Mouse (Mus musculus): Measurements from ENCODE around the gene Fcgr1.
"Not testable (repeated sequence)": the region's sequence is repeated elsewhere in the genome, so short reads cannot be mapped to it uniquely, and the experiment has no call there.

The Fcgr1 gene

GRCm38 (mm10) chr3:96273591-96274465 is 19.9 kb downstream of the Fcgr1 start:
- peak; percentile 61 for DNase-seq (ENCODE audit: low read depth, low spot score)

- peak; percentile 99 for DNase-seq (ENCODE audit: low read depth, low spot score)
Observed at GRCm38 (mm10) chr3:96269511-96270474, 24.0 kb downstream of the Fcgr1 start, which contains the start of gene Hist2h2bb. Hist2h2bb (plus strand) TSS chr3:96269752.

GRCm38 (mm10) chr3:96268776-96269378 is 24.9 kb downstream of the Fcgr1 start:
- DNase-seq (ENCODE audit: low read depth, low spot score), result not testable (repeated sequence)

- DNase-seq (ENCODE audit: low read depth, low spot score), result peak; percentile 94
Observed at GRCm38 (mm10) chr3:96268051-96268775, 25.6 kb downstream of the Fcgr1 start, which contains the start of gene Hist2h3b. Hist2h3b (plus strand) TSS chr3:96268654.

- DNase-seq (ENCODE audit: low read depth, low spot score), result no peak
Observed at GRCm38 (mm10) chr3:96267541-96267940, 26.2 kb downstream of the Fcgr1 start.

GRCm38 (mm10) chr3:96266132-96266710 is 27.5 kb downstream of the Fcgr1 start:
- no peak for DNase-seq (ENCODE audit: low read depth, low spot score)

- no peak for DNase-seq (ENCODE audit: low read depth, low spot score)
Observed at GRCm38 (mm10) chr3:96264404-96264949, 29.3 kb downstream of the Fcgr1 start.

GRCm38 (mm10) chr3:96263558-96264403 is 30.0 kb downstream of the Fcgr1 start:
- peak; percentile 55 for DNase-seq (ENCODE audit: low read depth, low spot score)

- DNase-seq (ENCODE audit: low read depth, low spot score), result peak; percentile 96
Observed at GRCm38 (mm10) chr3:96262979-96263550, 30.7 kb downstream of the Fcgr1 start, which contains the start of gene Hist2h4. Hist2h4 (minus strand) TSS chr3:96263311.

- peak; percentile 93 for DNase-seq (ENCODE audit: low read depth, low spot score)
Observed at GRCm38 (mm10) chr3:96262216-96262875, 31.4 kb downstream of the Fcgr1 start.

- no peak for DNase-seq (ENCODE audit: low read depth, low spot score)
Observed at GRCm38 (mm10) chr3:96261623-96262022, 32.1 kb downstream of the Fcgr1 start.

- no peak for DNase-seq (ENCODE audit: low read depth, low spot score)
Observed at GRCm38 (mm10) chr3:96260220-96260619, 33.5 kb downstream of the Fcgr1 start.

GRCm38 (mm10) chr3:96257190-96257589 is 36.6 kb downstream of the Fcgr1 start:
- DNase-seq (ENCODE audit: low read depth, low spot score), result no peak

GRCm38 (mm10) chr3:96255926-96256593 is 37.7 kb downstream of the Fcgr1 start:
- DNase-seq (ENCODE audit: low read depth, low spot score), result no peak

- peak; percentile 79 for DNase-seq (ENCODE audit: low read depth, low spot score)
Observed at GRCm38 (mm10) chr3:96254683-96255355, 39.0 kb downstream of the Fcgr1 start.

GRCm38 (mm10) chr3:96251787-96252186 is 42.0 kb downstream of the Fcgr1 start:
- DNase-seq (ENCODE audit: low read depth, low spot score), result no peak

GRCm38 (mm10) chr3:96250890-96251289 is 42.9 kb downstream of the Fcgr1 start:
- no peak for DNase-seq (ENCODE audit: low read depth, low spot score)
